Mouse (Mus musculus) liver, embryonic 18 days (tissue): ENCODE measurements around the gene Stom. TPM values are rescaled to one million over a fixed set of nuclear protein-coding genes. Genes with fewer than 3 reads are reported as not detected.

ENCODE experiments used
- polyA plus RNA-seq: library from polyadenylated mRNA; depleted of rRNA; stranded (reverse); fragments of >200 nt; gene quantifications from 2 replicates; pipeline ENCODE4 v1.2.3, GENCODE M21; 2012; rRNA removed

The Stom gene
- 65.5 and 66.6 TPM in 2 replicates for polyA plus RNA-seq

GRCm38 (mm10) chr2:35336388-35337280, at the start of gene Stom:
Stom (minus strand) TSS chr2:35336976.

GRCm38 (mm10) chr2:35367629-35368028, 30.9 kb upstream of the Stom start, which contains the start of gene 4930568D16Rik:
4930568D16Rik (minus strand) TSS chr2:35367729.

Other genes with a start within 250 kb of the Stom start
- 85.3 and 98.8 TPM in 2 replicates for gene AI182371, start 235.4 kb downstream of the Stom start, polyA plus RNA-seq
- 11.5 and 13.6 TPM in 2 replicates for gene Cntrl, start 227.5 kb downstream of the Stom start, polyA plus RNA-seq
- gene Rab14, start 135.9 kb downstream of the Stom start, polyA plus RNA-seq, result 45.9 and 46.0 TPM in 2 replicates
- gene Gsn, start 80.6 kb downstream of the Stom start, polyA plus RNA-seq, result 60.2 and 64.7 TPM in 2 replicates
- not detected in 2 replicates for gene 4930568D16Rik, start 30.8 kb upstream of the Stom start, polyA plus RNA-seq
- not detected in 2 replicates for gene 4930402F06Rik, start 60.2 kb upstream of the Stom start, polyA plus RNA-seq
- 6.7 and 6.9 TPM in 2 replicates for gene Ggta1, start 126.3 kb upstream of the Stom start, polyA plus RNA-seq
- gene Dab2ip, start 221.3 kb upstream of the Stom start, polyA plus RNA-seq, result 4.2 and 5.7 TPM in 2 replicates